Mouse (Mus musculus): Measurements from ENCODE around the gene Fam32a.

Gene Fam32a

DNA sequence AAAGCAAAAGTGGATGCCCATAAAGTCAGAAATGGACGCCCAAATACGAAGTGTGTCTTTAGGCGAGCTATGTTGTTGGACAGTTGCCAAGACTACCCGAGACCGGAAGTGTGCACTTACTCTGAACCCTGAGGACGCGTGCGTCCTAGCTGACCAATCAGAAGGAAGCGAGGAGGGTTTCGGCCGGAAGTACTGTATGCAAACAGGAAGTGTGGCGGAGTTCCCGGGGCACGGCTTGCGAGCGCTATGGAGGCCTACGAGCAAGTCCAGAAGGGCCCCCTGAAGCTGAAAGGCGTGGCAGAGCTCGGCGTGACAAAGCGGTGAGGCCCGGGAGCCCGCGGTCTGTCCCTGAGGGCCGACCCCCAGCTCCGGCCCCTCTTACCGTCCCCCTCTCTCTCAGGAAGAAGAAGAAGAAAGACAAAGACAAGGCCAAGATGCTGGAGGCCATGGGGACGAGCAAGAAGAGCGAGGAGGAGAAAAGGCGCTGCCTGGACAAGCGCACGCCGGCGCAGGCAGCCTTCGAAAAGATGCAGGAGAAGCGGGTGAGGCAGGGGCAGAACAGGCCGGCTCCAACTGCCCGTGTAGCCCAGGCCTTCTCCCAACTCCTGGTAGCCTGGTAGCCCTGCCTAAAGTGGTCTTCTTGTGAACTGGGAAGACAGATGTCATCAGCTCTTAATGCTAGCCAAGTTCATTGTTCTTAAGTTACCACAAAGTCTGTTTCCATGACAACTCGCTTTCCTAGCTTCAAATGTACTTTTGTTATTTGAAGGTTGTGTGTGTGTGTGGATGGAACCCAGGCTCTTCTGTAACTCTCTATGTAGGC lies at the start of gene Fam32a:
Gene Fam32a, plus strand, starts transcription at position 190 of the 823 bp plus-strand sequence.
- peak; percentile 85 for DNase-seq

DNA sequence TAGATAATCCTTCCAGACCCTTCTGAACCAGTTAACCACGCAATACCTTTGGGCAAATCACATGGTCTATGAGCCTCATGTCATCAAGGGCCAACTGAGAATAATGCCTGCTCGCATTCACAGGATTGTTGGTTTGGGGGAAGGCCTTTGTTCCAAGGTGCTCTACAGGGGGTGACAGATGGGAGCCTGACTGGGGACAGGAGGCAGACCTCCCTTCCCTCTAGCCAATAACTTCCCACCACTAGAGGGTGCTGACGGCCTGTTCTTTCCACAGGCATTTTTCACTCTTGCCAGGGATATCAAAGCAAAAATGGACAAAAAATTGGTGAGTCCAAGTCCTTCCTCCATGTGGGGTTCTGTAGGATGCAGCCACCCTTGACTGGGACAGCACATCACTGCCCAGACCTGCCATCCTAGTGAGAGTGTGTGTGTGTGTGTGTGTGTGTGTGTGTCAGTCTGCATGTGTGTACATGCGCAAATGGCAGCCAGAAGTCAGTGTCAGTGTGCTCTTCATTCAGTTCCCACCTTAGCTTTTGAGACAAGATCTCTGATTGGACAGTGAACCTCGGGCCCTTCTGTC lies 42.1 kb upstream of the Fam32a start:
- DNase-seq = peak; percentile 63

DNA sequence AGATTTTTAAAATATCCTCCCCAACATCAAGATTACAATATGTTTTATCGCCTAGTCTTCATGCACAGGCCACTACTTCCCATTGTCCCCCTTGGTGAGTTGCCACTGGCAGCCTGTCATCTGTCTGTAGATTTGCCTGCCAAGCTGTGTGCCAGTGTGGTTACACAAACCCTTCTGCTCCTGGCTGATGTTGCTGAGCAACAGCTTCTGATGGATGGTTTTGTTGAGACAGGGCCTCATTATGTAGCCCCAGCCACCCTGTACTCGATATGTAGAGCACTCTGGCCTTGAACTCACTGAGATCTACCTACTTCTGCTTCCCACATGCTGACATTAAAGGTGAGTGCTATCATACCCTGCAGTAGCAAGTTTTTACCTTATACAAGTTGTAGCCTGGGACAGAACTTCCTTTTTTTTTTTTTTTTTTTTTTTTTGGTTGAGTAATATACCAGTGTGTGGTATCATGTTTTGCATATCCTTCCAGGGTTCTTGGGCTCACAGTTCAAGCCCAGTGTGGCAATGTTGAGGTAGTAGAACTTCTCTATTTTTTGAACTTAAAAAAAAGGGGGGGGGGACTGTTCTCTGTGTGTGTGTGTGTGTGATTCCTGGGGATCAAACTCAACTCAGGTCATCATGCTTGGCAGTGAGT lies 35.9 kb upstream of the Fam32a start:
- DNase-seq = no peak

DNA sequence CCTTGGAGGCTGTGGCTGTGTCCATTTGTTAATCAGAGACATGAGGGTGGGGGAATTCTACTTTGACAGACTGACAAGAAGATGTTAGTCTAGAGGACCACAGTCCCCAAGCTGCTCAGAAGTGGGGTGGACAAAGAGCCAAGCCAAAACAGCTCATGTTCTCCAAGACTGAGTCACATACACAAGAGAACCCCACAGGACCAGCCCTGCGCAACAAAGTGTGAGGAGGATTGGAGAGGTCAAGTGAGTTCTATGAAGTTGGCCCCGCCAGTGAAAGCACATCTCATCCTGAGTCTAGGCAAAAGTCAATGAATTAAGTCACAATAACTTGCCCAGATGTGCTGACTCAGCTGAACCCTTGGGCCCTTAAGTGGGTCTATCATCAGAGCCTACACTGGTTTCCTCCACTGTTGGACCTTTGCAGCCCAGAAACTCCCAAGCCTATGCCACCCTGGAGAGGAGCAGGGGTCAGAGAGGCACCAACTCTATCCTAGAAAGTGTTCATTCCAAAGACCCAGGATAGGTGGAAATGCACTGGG lies 31.7 kb upstream of the Fam32a start:
- DNase-seq = no peak

DNA sequence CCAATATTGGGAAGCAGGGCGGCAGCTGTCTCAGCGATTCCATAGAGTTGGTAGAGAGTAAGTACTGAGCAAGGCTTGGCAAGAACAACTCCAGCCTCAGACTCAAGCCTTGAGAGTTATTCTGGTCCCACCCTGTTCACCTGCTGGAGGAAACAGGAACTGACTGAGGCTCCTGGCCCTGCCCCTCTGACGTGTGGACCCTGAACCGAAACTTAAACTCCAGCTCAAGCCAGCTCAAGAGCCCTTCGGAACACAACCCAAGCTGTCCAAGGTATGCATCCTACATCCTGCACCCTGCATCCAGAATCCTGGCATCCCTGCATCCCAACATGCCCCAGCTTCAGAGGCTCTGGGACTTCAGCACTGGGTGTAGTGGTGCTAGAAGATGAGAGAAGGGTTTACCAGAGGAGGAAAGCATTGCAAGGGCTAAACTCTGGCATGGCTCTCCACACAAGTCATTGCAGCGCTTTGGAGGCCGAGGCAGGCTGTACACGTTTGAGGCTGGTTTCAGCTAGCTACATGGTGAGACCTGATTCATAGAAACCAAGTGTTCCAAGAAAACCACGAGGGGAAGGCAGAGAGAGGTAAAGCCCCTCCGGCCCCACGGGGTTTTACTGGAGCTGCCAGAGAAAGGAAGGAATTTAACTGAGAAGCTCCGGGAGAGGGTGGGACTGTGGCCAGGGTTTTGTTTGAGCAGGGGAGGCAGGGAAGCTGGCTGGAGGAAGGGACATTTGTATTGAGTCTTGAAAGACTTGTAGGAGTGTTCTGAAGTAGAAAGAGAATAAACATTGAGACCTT lies 29.9 kb upstream of the Fam32a start, which contains the start of gene Hsh2d:
Gene Hsh2d, plus strand, starts transcription at position 222 of the 798 bp plus-strand sequence.
- no peak for DNase-seq

DNA sequence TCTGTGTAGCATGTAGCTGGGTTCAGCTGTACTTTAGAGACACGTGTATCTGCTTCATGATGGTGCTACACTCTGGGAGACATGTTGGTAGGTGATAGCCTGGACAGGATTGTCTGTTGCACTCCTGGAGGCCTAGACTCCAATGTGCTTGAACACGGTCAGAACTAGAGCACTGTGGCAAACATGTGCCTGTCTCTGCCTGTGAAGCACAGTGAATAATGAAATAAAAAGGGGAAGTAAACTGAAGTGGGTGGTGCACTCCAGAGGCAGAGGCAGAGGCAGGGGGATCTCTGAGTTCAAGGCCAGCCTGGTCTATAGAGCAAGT lies 29.4 kb upstream of the Fam32a start:
- DNase-seq = no peak

DNA sequence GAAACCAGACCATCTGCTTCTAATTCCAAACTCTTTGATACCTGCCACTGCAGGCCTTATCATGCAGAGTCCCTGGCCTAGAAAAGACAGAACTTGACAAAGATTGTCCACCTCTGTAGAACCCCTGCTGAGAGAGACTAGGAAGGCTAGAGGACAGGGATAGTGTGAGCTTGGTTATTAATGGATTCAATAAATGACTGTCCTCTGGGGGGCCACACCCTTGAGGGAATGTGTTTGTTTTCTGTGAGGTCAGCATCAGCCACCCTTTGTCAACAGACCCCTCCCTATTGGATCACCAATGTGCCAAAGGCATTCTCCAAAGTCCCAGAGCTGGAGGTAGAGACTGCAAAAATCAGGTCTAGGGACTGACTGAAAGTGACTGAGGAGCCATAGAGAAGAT lies 27.5 kb upstream of the Fam32a start:
- no peak for DNase-seq

DNA sequence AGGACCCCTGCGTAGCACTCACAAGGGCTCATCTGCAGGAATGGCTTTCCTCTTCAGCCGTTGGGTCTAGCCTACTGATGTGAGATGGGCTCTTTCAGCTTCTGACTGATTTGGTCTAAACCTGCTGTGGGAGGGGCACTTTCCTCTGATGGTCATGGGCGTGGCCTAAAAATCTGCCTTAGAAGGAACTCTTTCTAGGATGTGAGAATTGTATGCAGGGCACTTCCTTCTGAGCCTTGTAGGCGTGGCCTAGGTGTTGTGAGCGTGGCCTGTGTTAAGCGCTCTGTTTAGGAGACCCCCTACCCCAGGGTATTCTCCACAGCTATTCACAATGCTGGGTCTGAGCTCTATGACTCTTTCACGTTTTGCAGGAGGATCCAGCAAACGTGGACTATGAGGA lies 21.5 kb upstream of the Fam32a start:
- no peak for DNase-seq

DNA sequence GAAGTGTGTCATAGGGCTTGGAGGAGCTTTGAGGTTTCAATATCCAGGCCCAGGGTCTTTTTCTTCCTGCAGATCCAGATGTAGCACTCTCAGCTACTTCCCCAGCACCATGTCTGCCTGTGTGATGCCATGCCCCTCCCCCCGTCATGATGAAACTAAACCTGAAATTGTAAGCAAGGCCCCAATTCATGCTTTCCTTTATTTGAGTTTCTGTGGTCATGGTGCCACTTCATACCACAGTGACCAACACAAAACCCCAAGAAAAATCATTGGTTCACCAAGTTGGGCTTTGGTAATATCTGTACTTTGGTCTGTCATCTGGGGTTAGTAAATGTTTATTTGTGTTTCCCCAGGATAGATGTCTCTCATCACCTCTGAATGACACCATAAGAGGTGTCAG lies 10.9 kb upstream of the Fam32a start:
- DNase-seq = no peak

DNA sequence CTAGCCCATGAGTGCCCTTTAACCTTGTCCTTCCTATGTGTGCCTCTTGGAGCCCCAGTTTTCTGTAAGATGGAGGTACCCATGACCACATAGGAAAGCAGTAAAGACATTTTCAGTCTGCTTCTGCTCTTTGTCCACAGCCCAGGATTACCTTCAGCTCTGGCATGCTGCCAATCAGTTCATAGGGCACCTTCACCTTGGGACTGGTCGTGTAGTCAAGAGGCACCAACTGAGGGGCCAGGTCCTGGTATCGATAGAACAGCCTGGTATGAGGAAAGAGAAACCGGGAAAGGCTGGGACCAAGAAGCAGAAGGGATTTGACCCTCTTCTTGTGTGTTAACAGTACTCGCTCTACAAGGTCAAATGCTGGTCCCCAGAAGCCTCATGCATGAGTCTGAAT lies 9.3 kb upstream of the Fam32a start:
- no peak for DNase-seq

DNA sequence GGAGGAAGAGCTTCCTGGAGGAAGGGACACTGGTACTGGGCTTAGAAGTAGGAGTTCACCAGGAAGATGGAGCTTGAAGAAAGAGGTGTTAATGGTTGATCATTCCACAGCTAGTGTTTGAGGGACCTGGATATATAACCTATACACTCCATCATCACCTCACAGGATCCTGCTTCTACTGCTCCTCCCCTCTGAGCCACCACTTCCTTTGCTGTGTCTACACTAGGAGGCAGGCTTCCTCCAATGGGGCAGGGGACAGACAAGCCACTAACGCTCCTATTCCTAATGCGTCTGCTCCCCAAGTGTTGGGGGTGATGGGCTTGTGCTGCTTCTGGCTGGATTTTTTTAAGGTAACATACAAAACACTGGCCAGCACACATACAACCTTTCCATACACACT lies 8.8 kb upstream of the Fam32a start:
- no peak for DNase-seq

DNA sequence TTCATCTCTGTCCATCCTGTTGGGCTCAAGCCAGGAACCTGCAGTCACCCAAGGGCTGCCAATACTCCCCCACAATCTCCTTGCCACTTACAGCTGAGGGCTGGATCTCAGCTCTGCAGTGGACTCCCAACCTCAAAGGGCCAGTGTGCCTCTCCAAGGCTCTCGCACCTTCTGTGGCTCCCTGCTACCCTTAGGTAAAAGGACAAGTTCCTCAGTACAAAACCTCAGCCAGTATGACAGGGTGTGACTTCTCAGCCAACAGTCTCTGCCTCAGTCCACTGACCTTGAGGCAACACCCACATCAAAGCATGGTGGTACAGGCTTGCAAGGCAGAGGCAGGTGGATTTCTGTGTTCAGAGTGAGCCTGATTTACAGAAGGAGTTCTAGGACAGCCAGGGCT lies 7.7 kb upstream of the Fam32a start:
- DNase-seq = no peak

DNA sequence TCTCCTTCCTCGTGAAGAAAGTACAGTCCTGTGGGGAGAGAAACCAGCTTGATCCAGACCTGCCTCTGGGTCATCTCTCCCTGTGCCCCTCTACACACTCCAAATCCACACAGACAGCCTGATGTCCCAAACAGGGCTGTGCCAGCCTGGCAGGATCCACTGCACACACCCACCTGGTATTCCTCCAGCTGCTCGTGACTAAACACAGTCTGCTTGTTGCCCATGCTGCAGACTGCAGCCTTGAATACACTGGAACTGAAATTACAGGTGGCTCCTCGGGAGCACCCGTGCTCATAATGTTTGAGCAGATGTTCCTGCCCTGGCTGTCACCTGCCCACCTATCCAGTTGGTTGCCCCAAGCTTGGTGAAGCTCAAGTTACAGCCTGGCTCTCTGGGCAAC lies 6.8 kb upstream of the Fam32a start, which contains the start of gene Cib3:
Gene Cib3, minus strand, starts transcription at position 87 of the 400 bp plus-strand sequence.
- DNase-seq = no peak

DNA sequence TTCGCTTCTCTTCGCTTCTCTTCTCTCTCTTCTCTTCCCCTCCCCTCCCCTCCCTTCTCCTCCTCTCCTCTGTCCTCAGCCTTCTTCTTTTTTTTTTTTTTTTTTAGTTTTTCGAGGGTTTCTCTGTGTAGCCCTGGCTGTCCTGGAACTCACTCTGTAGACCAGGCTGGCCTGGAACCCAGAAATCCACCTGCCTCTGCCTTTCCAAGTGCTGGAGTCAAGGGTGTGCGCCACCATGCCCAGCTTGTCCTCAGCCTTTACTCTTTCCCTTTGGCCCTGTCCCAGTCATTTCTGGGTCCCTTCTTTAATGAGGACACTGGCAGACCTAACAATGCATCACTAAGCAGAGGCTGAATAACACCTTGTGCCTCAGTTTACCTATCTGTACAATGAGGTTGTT lies 6.0 kb upstream of the Fam32a start, which contains the start of gene Gm11034:
Gene Gm11034, minus strand, starts transcription at position 101 of the 400 bp plus-strand sequence.
- no peak for DNase-seq

DNA sequence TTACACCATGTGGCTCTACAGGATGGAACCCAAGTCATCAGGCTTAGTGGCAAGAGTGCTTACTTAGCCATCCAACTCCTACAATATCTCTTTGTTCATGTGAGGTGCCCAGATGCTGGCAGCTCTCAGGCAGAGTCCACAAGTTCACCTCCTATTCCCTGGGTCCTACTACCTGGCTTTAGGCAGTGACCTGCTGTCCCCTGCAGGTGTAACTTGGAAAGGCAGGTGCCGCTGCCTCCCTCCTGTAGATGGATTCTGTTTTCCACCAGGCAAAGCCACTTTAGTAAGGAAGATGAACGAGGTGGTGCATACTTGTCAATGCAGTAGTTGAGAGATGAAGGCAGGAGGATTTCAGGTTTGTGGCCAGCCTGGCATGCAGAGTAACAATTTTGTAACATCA lies 4.5 kb upstream of the Fam32a start:
- no peak for DNase-seq

DNA sequence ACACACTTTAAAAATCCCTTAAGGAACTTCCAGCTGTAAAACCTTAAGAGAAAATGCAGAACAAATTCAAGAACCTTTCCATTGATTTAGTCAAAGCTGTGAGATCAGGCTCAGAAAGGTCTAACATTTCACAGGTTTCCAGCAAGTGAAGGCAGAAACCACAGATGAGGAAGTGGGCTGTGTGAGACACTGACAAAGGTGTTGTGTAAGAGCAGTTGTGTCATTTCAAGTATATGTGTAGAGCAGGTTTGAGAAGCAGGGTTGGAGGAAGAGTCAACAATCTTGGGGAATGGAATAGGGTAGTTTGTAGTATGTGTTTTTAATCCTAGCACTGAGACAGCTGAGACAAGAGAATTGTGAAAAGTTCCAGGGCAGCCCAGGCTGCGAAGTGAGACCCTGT lies 3.7 kb upstream of the Fam32a start:
- no peak for DNase-seq

DNA sequence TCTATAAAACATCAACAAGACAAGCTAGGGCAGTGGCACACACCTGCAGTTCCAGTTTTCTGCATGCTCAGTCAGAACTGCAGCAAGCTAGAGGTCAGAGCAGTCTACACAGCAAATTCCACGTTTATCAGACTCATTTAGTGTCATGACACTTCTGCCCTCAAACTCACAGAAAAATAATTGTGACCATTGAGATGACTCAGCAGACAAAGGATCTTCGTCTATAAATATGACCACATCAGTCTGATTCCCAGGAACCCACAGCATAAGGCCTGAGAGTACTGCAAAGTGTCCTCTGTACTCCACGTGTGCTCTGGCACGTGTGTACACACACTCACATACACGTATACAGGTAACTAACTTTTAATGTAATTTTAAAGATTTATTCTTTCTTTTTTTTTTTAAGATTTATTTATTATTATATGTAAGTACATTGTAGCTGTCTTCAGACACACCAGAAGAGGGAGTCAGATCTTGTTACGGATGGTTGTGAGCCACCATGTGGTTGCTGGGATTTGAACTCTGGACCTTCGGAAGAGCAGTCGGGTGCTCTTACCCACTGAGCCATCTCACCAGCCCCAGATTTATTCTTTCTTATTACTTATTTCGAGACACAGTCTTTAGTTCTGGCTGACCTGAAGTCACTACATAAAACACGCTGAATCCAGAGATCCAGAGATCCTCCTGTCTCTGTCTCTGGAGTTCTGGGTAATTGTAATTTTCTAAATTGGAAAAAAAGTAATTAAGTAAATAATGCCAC lies 569 bp upstream of the Fam32a start:
- DNase-seq = no peak

DNA sequence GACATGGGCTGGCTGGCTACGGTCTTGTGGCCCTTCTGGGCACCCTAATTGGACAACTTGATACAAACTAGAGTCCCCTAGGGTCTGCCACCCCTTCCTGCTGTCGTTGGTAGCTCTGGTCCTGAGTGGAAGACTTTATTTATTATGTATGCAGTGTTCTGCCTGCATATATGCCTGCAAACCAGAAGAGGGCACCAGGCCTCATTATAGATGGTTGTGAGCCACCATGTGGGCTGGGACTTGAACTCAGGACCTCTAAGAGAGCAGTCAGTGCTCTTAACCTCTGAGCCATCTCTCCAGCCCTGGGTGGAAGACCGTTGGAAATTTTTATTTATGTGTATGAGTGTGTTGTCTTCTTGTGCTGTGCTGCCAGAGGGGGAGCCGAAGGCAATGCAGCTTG lies 1.2 kb downstream of the Fam32a start:
- no peak for DNase-seq

DNA sequence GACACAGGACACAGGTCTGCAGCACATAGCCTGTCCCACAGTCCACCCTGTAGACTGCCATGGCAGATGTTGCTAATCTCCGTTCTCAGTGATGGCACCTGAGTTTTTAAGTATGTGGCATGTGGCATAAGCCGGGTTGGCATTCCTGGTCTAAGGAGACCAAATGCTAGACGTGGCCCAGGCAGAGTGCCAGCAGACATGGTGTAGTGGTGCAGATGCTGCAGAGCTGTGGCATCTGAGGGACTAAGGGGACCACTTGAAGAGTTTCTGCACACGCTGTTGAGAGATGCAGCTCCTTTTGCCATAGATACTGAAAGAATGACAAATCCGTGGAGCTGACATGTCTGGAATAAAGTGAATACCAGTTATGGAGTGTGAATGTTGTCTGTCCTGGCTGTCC lies 3.1 kb downstream of the Fam32a start:
- no peak for DNase-seq

DNA sequence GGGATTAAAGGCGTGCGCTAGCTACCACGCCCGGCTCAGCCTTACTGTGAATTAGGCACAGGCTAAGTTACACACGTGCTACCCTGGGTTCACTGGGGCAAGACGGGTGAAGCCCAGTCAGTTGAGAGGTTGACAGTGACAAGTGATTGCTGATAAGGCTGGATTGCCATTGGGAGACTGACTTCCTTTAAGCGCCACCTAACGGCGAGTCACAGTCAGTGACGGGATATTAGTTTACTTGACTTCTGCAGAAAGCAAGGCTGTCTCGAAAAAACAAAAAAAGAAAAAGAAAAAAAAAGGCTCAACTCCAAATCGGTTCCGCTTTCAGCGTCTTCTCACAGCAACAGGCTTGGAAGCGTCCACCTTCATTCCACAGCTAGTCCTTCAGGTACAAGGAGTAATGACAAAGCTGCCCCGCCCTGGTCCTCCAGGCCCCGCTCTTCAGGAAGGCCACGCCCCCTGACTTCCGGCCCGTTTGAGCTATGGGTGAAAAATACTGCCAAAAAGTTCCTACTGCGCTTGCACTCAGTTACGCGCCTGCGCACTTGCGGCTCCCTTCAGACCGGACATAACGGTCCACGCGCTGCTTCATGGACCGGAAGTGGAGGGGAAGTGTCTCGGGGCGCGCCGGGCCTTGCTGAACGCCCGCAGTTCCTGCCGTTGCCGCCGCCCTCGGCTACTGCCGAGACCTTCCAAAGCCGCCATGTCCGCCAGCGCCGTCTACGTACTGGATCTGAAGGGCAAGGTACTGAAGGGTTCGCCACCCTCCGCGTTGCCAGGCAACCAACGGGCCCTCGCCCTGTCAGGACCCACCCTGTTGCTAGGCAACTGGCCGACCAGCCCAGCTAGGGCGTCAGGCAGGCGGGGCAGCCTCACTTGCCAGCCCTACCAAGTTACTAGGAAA lies 20.2 kb downstream of the Fam32a start, which contains the start of gene Ap1m1:
Gene Ap1m1, plus strand, starts transcription at position 520 of the 904 bp plus-strand sequence.
- peak; percentile 97 for DNase-seq

DNA sequence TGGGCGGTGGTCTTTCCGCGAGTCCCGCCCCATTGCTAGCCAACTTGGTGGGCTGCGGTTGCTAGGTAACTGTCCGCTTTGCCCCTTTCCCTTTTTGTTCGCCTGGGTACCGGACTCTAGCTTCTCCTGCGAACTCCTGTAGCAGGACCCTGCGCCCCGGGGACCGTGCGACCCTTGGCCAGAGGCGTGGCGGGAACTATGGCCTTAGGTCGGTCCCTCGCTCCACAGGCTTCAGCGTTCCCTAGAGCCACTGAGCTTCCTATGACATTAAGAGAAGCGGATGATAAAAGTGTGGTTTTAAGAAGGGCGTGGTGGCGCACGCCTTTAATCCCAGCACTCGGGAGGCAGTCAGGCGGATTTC lies 20.9 kb downstream of the Fam32a start:
- no peak for DNase-seq

Data from cerebellum, adult 11 months (tissue).